8 mouse cellular contexts compared by ENCODE assay signal in genomic region chr3:65659620-65659932, GRCm38 (mm10). TPM values are rescaled to one million over a fixed set of nuclear protein-coding genes. Genes with fewer than 3 reads are reported as not detected.
A peak's percentile ranks its signal among the peaks of the same experiment; 100 is the strongest.
DNase-seq lines count a peak whose midpoint lies in the region; ATAC-seq and TF ChIP-seq lines count a peak whose summit lies in the region.

No protein-coding gene starts in this region.

- no peak for TF ChIP-seq EP300 in MEL (IDR thresholded peaks at IDR 0.05; ENCODE audit: low read depth in 1 of 2, low read length in 2 of 2)

- no peaks in the 10 kb centered on the region for H3K4me1 ChIP-seq in heart, embryonic 14.5 days (ENCODE audit: control insufficient read depth in 2 of 2, insufficient read depth in 2 of 2, low read length in 2 of 2)
- no peaks in the 10 kb centered on the region; a peak in 1 of 4 replicates for H3K4me1 ChIP-seq in MEL (ENCODE audit: control insufficient read depth in 1 of 2, insufficient read depth in 2 of 2, low read length in 2 of 2)

- TF ChIP-seq CTCF in MEL (IDR thresholded peaks at IDR 0.05 in 2 of 3, conservative IDR thresholded peaks at IDR 0.05 in 1 of 3; ENCODE audit: control insufficient read depth in 1 of 3, insufficient read depth in 1 of 3, low read depth in 2 of 3, low read length in 3 of 3, poor library complexity in 1 of 3, severe bottlenecking in 1 of 3), result no peak

- H3K4me2 ChIP-seq in heart, embryonic 14.5 days (ENCODE audit: low read length), result peak overlapping the region; percentile 83

- H3K27me3 ChIP-seq in heart, embryonic 14.5 days (ENCODE audit: control insufficient read depth, insufficient read depth, low read length), result no peaks in the 10 kb centered on the region; the same call in 1 of the 2 replicates
- no peaks in the 10 kb centered on the region; a peak in 2 of 4 replicates for H3K27me3 ChIP-seq in MEL (ENCODE audit: control insufficient read depth in 1 of 2, insufficient read depth in 2 of 2, low read length in 2 of 2)

- peak overlapping the region; percentile 77 for H3K9ac ChIP-seq in heart, embryonic 14.5 days (ENCODE audit: low read length)
- H3K9ac ChIP-seq in MEL (ENCODE audit: control insufficient read depth, low read depth, low read length, poor library complexity, severe bottlenecking), result peak overlapping the region; percentile 68

- no peaks in the 10 kb centered on the region; the same call in 1 of the 2 replicates for H3K79me2 ChIP-seq in MEL (ENCODE audit: control insufficient read depth, insufficient read depth, low read length, poor library complexity)
- no peaks in the 10 kb centered on the region for H3K79me2 ChIP-seq in macrophage (ENCODE audit: inconsistent target)

- peak overlapping the region; percentile 55 to 60 for H3K4me3 ChIP-seq in heart, embryonic 14.5 days (ENCODE audit: control insufficient read depth in 1 of 2, insufficient read depth in 1 of 2, low read depth in 1 of 2, low read length in 2 of 2)
- peak overlapping the region; percentile 75 to 79; a peak in 3 of 4 replicates for H3K4me3 ChIP-seq in MEL (ENCODE audit: control insufficient read depth in 1 of 2, insufficient read depth in 1 of 2, low read depth in 2 of 2, low read length in 2 of 2)
- H3K4me3 ChIP-seq in macrophage (ENCODE audit: inconsistent target), result peak overlapping the region; percentile 54

- 3% methylated on average over 9 of the region's 9 CpGs for WGBS in heart, embryonic 14.5 days
- WGBS in macrophage (ENCODE audit: missing documents), result 6% methylated on average over 9 of the region's 9 CpGs

- H3K27ac ChIP-seq in heart, embryonic 14.5 days (replicated peaks in 1 of 2; ENCODE audit: control insufficient read depth in 1 of 2, insufficient read depth in 1 of 2, low read depth in 2 of 2, low read length in 2 of 2), result peak overlapping the region; percentile 74 to 83
- H3K27ac ChIP-seq in MEL (ENCODE audit: control insufficient read depth, low read depth, low read length) (no peak overlapping the region), macrophage (peak overlapping the region; percentile 84)

- H3K9me3 ChIP-seq in heart, embryonic 14.5 days (ENCODE audit: control insufficient read depth, low read length), result no peaks in the 10 kb centered on the region
- no peaks in the 10 kb centered on the region for H3K9me3 ChIP-seq in MEL (replicated peaks; ENCODE audit: insufficient read depth, low read length)

- no peak for DNase-seq in heart, postnatal 4 days
- no peak for DNase-seq in MEL (ENCODE audit: low read depth, low spot score)
- DNase-seq in forelimb bud, embryonic 11.5 days (ENCODE audit: low read depth, low spot score), result peak; percentile 49
- no peak for DNase-seq in Muller cell, postnatal 12 days (ENCODE audit: inconsistent ontology term)
- no peak for DNase-seq in left cerebral cortex, adult 9 months (ENCODE audit: low spot score in 2 of 2)
- DNase-seq in cerebellum, adult 9-11 months, result no peak

- H3K36me3 ChIP-seq in heart, embryonic 14.5 days (ENCODE audit: control insufficient read depth, insufficient read depth, low read length), result no peaks in the 10 kb centered on the region
- H3K36me3 ChIP-seq in MEL (ENCODE audit: control insufficient read depth in 1 of 2, insufficient read depth in 2 of 2, low read length in 2 of 2) (peaks cover 0 to 4% of the 10 kb centered on the region in 2 experiments; a peak in 2 of 4 replicates), macrophage (ENCODE audit: inconsistent target) (no peaks in the 10 kb centered on the region)

- TF ChIP-seq POLR2A in MEL (IDR thresholded peaks at IDR 0.05; ENCODE audit: control insufficient read depth in 1 of 2, insufficient read depth in 1 of 2, low read depth in 1 of 2, low read length in 2 of 2, poor library complexity in 1 of 2), result no peak

- ATAC-seq in heart, embryonic 14.5 days (ENCODE audit: insufficient number of reproducible peaks, insufficient read depth, low FRiP score, low read depth), result no peak

- TF ChIP-seq RAD21 in MEL (IDR thresholded peaks at IDR 0.05; ENCODE audit: low read depth, low read length), result no peak

TF ChIP-seq in MEL, 35 proteins besides CTCF, POLR2A, EP300 and RAD21:
- TF ChIP-seq MXI1 (IDR thresholded peaks at IDR 0.05; ENCODE audit: low read depth, low read length), result 0 out of 2 replicates have a peak, but pooled peaks have one; percentile 0
- TF ChIP-seq MYC (IDR thresholded peaks at IDR 0.05; ENCODE audit: low read depth, low read length), result no peak

RNA-seq across cellular contexts. Expression of gene Lekr1, which starts 6.5 kb away (rescaled TPM):
- polyA plus RNA-seq in heart, embryonic 14.5 days (2014; fragmentation: Nextera tagmentation; extraction: Ambion mirVana), result 5.9 and 9.2 TPM in 2 replicates
- 1 to 10 TPM; 3.0 to 3.5 TPM for total RNA-seq in heart, postnatal 4 days (2021)
- total RNA-seq in MEL (2012; rRNA removed), result 1.9 and 2.5 TPM in 2 replicates
- 1 to 10 TPM in 1 of 2 experiments, not detected in 1; 1.8 TPM for polyA plus RNA-seq in MEL (2012; ENCODE audit: insufficient read depth in 1 of 2, insufficient read length in 2 of 2, low read depth in 1 of 2, low replicate concordance in 2 of 2, missing spikeins in 1 of 2)
- 10 to 100 TPM in 4 of 26 experiments, 1 to 10 TPM in 22; 1.3 to 16.2 (median 6.0) TPM for total RNA-seq in macrophage (2018; cell fraction: chromatin; rRNA removed)
- 1 to 10 TPM; 1.1 to 2.5 (median 1.9) TPM for total RNA-seq in macrophage (2018; cell fraction: cytosol; rRNA removed)
- total RNA-seq in macrophage (2018; cell fraction: nucleus; rRNA removed), result 10 to 100 TPM in 7 of 26 experiments, 1 to 10 TPM in 19; 2.7 to 17.0 (median 5.6) TPM
- polyA plus RNA-seq in macrophage (2018), result 1.3 to 2.7 TPM (median 2.4 TPM) in 3 replicates
